Mouse (Mus musculus) cerebellum, adult 2 months (tissue): ENCODE data around the gene Plppr3.

Source experiments
- CTCF ChIP-seq: fragments of 200-500 bp; IDR thresholded peaks from 2 replicates; pipeline ENCODE4 v1.5.1; 2011; ENCODE audit warnings: low read depth, mild to moderate bottlenecking, control low read depth, low read length, moderate library complexity, borderline replicate concordance; ENCODE audit not compliant: insufficient read depth
- POLR2A ChIP-seq: fragments of 200-500 bp; IDR thresholded peaks from 2 replicates; pipeline ENCODE4 v1.6.1; 2011; ENCODE audit warnings: low read length, control low read depth, borderline replicate concordance; ENCODE audit not compliant: insufficient read depth

DNA sequence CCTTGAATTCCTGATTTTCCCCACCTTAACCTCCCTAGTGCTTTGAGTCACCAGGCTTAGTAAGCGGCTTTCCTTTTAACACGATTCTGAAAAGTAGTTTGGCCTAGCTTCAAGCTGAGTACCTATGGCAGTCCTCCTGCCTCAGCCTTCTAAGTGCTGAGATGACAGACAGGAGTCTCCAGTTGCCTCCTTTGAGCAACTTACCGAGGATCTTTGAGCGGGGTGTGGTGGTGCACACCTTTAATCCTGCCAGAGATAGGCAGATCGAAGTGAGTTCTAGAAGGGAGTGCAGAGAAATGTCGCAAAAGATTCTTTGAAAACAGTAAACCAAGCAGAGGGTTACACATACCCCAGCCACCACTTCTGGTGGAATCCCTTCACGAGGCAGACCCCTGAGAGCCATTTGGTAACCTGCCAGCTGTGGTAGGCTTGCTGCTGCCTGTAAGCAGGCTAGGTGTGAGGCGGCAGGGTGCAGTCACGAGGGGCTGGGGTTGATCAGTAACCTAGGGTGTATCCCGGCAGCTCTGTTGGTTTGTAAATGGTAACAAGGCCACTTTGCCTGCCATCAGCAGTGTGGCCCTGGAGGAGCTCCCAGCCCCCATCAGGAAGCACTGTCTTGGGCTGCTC, 18.8 kb downstream of the Plppr3 start:
- TF ChIP-seq POLR2A (no peak), CTCF (no peak)
